7 mouse cellular contexts compared by ENCODE assay signal in genomic region chr11:70648512-70648911, GRCm38 (mm10). TPM values are rescaled to one million over a fixed set of nuclear protein-coding genes. Genes with fewer than 3 reads are reported as not detected.
DNase-seq lines count a peak whose midpoint lies in the region; ATAC-seq and TF ChIP-seq lines count a peak whose summit lies in the region.

No protein-coding gene starts in this region.

- no peaks in the 10 kb centered on the region for H3K27me3 ChIP-seq in lung, postnatal 0 days (replicated peaks; ENCODE audit: insufficient read depth, low read length)
- no peaks in the 10 kb centered on the region for H3K27me3 ChIP-seq in limb, embryonic 15.5 days
- H3K27me3 ChIP-seq in stomach, embryonic 16.5 days (ENCODE audit: control insufficient read depth, insufficient read depth, low read length), result no peaks in the 10 kb centered on the region

- no peak for DNase-seq in lung, postnatal 0 days (ENCODE audit: low spot score)
- DNase-seq in lung, postnatal 10 days, result no peak
- DNase-seq in embryo, embryonic 10 days (ENCODE audit: low spot score), result no peak
- no peak for DNase-seq in frontal cortex, adult 2 months (ENCODE audit: extremely low spot score in 1 of 2, low spot score in 1 of 2)

- no peak for ATAC-seq in lung, postnatal 0 days
- 0 out of 2 replicates have a peak, but pooled peaks have one; percentile 4 for ATAC-seq in erythroblast, adult 5-6 weeks (replicated peaks; ENCODE audit: low FRiP score, poor library complexity, severe bottlenecking)
- ATAC-seq in limb, embryonic 15.5 days (ENCODE audit: insufficient number of reproducible peaks, low FRiP score, low TSS enrichment, low read depth), result no peak
- no peak for ATAC-seq in stomach, embryonic 16.5 days (ENCODE audit: insufficient read depth, low FRiP score)

- peaks cover 25% of the 10 kb centered on the region; the same call in 1 of the 2 replicates for H3K4me1 ChIP-seq in lung, postnatal 0 days (ENCODE audit: insufficient read depth, low read depth, low read length)
- H3K4me1 ChIP-seq in limb, embryonic 15.5 days, result peaks cover 65% of the 10 kb centered on the region
- H3K4me1 ChIP-seq in stomach, embryonic 16.5 days (ENCODE audit: control insufficient read depth, insufficient read depth, low read length), result peaks cover 57% of the 10 kb centered on the region

- WGBS in lung, postnatal 0 days, result 70% methylated on average over 4 of the region's 4 CpGs
- WGBS in limb, embryonic 15.5 days, result 78% methylated on average over 4 of the region's 4 CpGs
- WGBS in stomach, embryonic 16.5 days, result 69% methylated on average over 4 of the region's 4 CpGs

- H3K9ac ChIP-seq in lung, postnatal 0 days (replicated peaks; ENCODE audit: low read depth), result peak overlapping the region; percentile 92; the same call in 1 of the 2 replicates
- H3K9ac ChIP-seq in limb, embryonic 15.5 days, result peak overlapping the region; percentile 85; the same call in 1 of the 2 replicates
- peak overlapping the region; percentile 93 for H3K9ac ChIP-seq in stomach, embryonic 16.5 days (ENCODE audit: low read length)

- peak overlapping the region; percentile 96 for H3K4me2 ChIP-seq in lung, postnatal 0 days (replicated peaks; ENCODE audit: low read depth, low read length)
- peak overlapping the region; percentile 95 for H3K4me2 ChIP-seq in limb, embryonic 15.5 days
- H3K4me2 ChIP-seq in stomach, embryonic 16.5 days (ENCODE audit: low read depth, low read length), result peak overlapping the region; percentile 87

- H3K36me3 ChIP-seq in lung, postnatal 0 days (ENCODE audit: insufficient read depth, low read length), result peaks cover 42% of the 10 kb centered on the region
- H3K36me3 ChIP-seq in limb, embryonic 15.5 days, result peaks cover 67% of the 10 kb centered on the region
- peaks cover 25% of the 10 kb centered on the region for H3K36me3 ChIP-seq in stomach, embryonic 16.5 days (ENCODE audit: control insufficient read depth, insufficient read depth, low read length)

- no peak for TF ChIP-seq CTCF in lung, postnatal 0 days (IDR thresholded peaks at IDR 0.05)

- H3K27ac ChIP-seq in lung, postnatal 0 days (ENCODE audit: low read length), result no peak overlapping the region
- peak overlapping the region; percentile 98; the same call in 1 of the 2 replicates for H3K27ac ChIP-seq in limb, embryonic 15.5 days
- peak overlapping the region; percentile 98; the same call in 1 of the 2 replicates for H3K27ac ChIP-seq in stomach, embryonic 16.5 days (ENCODE audit: low read length)

- H3K9me3 ChIP-seq in lung, postnatal 0 days (ENCODE audit: low read length), result no peaks in the 10 kb centered on the region
- no peaks in the 10 kb centered on the region for H3K9me3 ChIP-seq in limb, embryonic 15.5 days
- H3K9me3 ChIP-seq in stomach, embryonic 16.5 days (replicated peaks; ENCODE audit: control insufficient read depth, low read length), result no peaks in the 10 kb centered on the region

- TF ChIP-seq EP300 in lung, postnatal 0 days (IDR thresholded peaks at IDR 0.05), result no peak

- peak overlapping the region; percentile 70 for H3K4me3 ChIP-seq in lung, postnatal 0 days (ENCODE audit: low read depth, low read length)
- H3K4me3 ChIP-seq in limb, embryonic 15.5 days, result peak overlapping the region; percentile 75
- H3K4me3 ChIP-seq in stomach, embryonic 16.5 days (replicated peaks; ENCODE audit: low read length), result peak overlapping the region; percentile 87

RNA-seq across cellular contexts. Expression of gene Slc25a11, which starts 1.2 kb away (rescaled TPM):
- 118 and 121 TPM in 2 replicates for polyA plus RNA-seq in lung, postnatal 0 days (2015; fragmentation: Nextera tagmentation; extraction: Ambion mirVana)
- total RNA-seq in erythroblast, adult 5-6 weeks (2015; ENCODE audit: low replicate concordance), result 17.1 and 20.1 TPM in 2 replicates
- total RNA-seq in erythroblast, adult 5-6 weeks (2017; ENCODE audit: low replicate concordance), result 16.2 and 16.6 TPM in 2 replicates
- 165 and 188 TPM in 2 replicates for polyA plus RNA-seq in limb, embryonic 15.5 days (2015; fragmentation: Nextera tagmentation; extraction: Ambion mirVana)
- polyA plus RNA-seq in stomach, embryonic 16.5 days (2015; fragmentation: Nextera tagmentation; extraction: Ambion mirVana), result 163 and 169 TPM in 2 replicates
- 132 and 138 TPM in 2 replicates for polyA plus RNA-seq in frontal cortex, adult 2 months (2012; rRNA removed)

RNA-seq across cellular contexts. Expression of gene Rnf167, which starts 1.5 kb away (rescaled TPM):
- 112 and 119 TPM in 2 replicates for polyA plus RNA-seq in lung, postnatal 0 days (2015; fragmentation: Nextera tagmentation; extraction: Ambion mirVana)
- total RNA-seq in erythroblast, adult 5-6 weeks (2015; ENCODE audit: low replicate concordance), result 146 and 222 TPM in 2 replicates
- total RNA-seq in erythroblast, adult 5-6 weeks (2017; ENCODE audit: low replicate concordance), result 217 and 308 TPM in 2 replicates
- polyA plus RNA-seq in limb, embryonic 15.5 days (2015; fragmentation: Nextera tagmentation; extraction: Ambion mirVana), result 124 TPM in 2 replicates
- 104 and 111 TPM in 2 replicates for polyA plus RNA-seq in stomach, embryonic 16.5 days (2015; fragmentation: Nextera tagmentation; extraction: Ambion mirVana)
- 119 and 125 TPM in 2 replicates for polyA plus RNA-seq in frontal cortex, adult 2 months (2012; rRNA removed)

RNA-seq across cellular contexts. Expression of gene Pfn1, which starts 5.9 kb away (rescaled TPM):
- polyA plus RNA-seq in lung, postnatal 0 days (2015; fragmentation: Nextera tagmentation; extraction: Ambion mirVana), result 1,176 and 1,206 TPM in 2 replicates
- 414 and 492 TPM in 2 replicates for total RNA-seq in erythroblast, adult 5-6 weeks (2015; ENCODE audit: low replicate concordance)
- 125 and 193 TPM in 2 replicates for total RNA-seq in erythroblast, adult 5-6 weeks (2017; ENCODE audit: low replicate concordance)
- polyA plus RNA-seq in limb, embryonic 15.5 days (2015; fragmentation: Nextera tagmentation; extraction: Ambion mirVana), result 1,605 and 1,679 TPM in 2 replicates
- polyA plus RNA-seq in stomach, embryonic 16.5 days (2015; fragmentation: Nextera tagmentation; extraction: Ambion mirVana), result 1,820 and 1,821 TPM in 2 replicates
- 273 and 299 TPM in 2 replicates for polyA plus RNA-seq in frontal cortex, adult 2 months (2012; rRNA removed)

RNA-seq across cellular contexts. Expression of gene Eno3, which starts 8.5 kb away (rescaled TPM):
- polyA plus RNA-seq in lung, postnatal 0 days (2015; fragmentation: Nextera tagmentation; extraction: Ambion mirVana), result 20.8 and 23.1 TPM in 2 replicates
- total RNA-seq in erythroblast, adult 5-6 weeks (2015; ENCODE audit: low replicate concordance), result 1.5 and 2.9 TPM in 2 replicates
- 3.3 and 6.0 TPM in 2 replicates for total RNA-seq in erythroblast, adult 5-6 weeks (2017; ENCODE audit: low replicate concordance)
- polyA plus RNA-seq in limb, embryonic 15.5 days (2015; fragmentation: Nextera tagmentation; extraction: Ambion mirVana), result 71.5 and 252 TPM in 2 replicates
- polyA plus RNA-seq in stomach, embryonic 16.5 days (2015; fragmentation: Nextera tagmentation; extraction: Ambion mirVana), result 19.3 and 126 TPM in 2 replicates
- 23.9 and 28.4 TPM in 2 replicates for polyA plus RNA-seq in frontal cortex, adult 2 months (2012; rRNA removed)

RNA-seq across cellular contexts. Expression of gene Gp1ba, which starts 9.6 kb away (rescaled TPM):
- 0.55 and 0.66 TPM in 2 replicates for polyA plus RNA-seq in lung, postnatal 0 days (2015; fragmentation: Nextera tagmentation; extraction: Ambion mirVana)
- 0.84 TPM in 1 of 2 replicates, not detected in the other for total RNA-seq in erythroblast, adult 5-6 weeks (2015; ENCODE audit: low replicate concordance)
- total RNA-seq in erythroblast, adult 5-6 weeks (2017; ENCODE audit: low replicate concordance), result 0.42 TPM in 1 of 2 replicates, not detected in the other
- 0.26 and 0.29 TPM in 2 replicates for polyA plus RNA-seq in limb, embryonic 15.5 days (2015; fragmentation: Nextera tagmentation; extraction: Ambion mirVana)
- 0.16 and 0.19 TPM in 2 replicates for polyA plus RNA-seq in stomach, embryonic 16.5 days (2015; fragmentation: Nextera tagmentation; extraction: Ambion mirVana)
- not detected in 2 replicates for polyA plus RNA-seq in frontal cortex, adult 2 months (2012; rRNA removed)
